Mouse (Mus musculus): ENCODE results near the gene Rpp25. TPM values are rescaled to one million over a fixed set of nuclear protein-coding genes. Genes with fewer than 3 reads are reported as not detected.

Rpp25 gene
- polyA plus RNA-seq, 1 experiment from 2014 or later: 15.2 TPM

DNA sequence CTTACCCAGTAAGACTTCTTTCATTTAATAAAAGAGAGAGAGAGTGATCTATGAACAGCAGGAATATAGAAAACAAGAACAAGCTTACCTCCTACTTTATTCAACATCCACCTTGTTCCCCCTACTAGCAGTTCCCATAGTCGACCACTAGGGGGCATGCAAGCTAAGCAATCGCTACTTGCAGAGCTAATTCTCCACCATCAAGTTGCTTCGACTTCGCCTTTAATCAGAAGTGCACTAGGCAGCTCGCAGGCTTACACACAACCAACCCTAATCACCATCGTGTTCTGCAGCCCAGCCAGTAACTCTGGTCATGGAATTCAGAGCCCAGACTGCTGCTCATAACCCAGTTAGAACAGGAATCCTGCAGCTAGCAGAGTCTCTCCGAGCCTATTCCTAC, 18.1 kb upstream of the Rpp25 start:
- no peak overlapping the region for H3K4me2 ChIP-seq (ENCODE audit: low read length)
- H3K36me3 ChIP-seq (ENCODE audit: control insufficient read depth, insufficient read depth, low read length): no peaks in the 10 kb centered on the region
- H3K27ac ChIP-seq (replicated peaks in 1 of 2; ENCODE audit: control insufficient read depth in 1 of 2, insufficient read depth in 1 of 2, low read depth in 2 of 2, low read length in 2 of 2): no peak overlapping the region
- 0 out of 2 replicates have a peak, but pooled peaks cover 4% of the 10 kb centered on the region for H3K9me3 ChIP-seq (ENCODE audit: control insufficient read depth, low read length)
- no peak overlapping the region for H3K4me3 ChIP-seq (ENCODE audit: control insufficient read depth in 1 of 2, insufficient read depth in 1 of 2, low read depth in 1 of 2, low read length in 2 of 2)
- no peak; the same call in 1 of the 2 replicates for ATAC-seq (ENCODE audit: insufficient number of reproducible peaks, insufficient read depth, low FRiP score, low read depth)
- no peaks in the 10 kb centered on the region for H3K27me3 ChIP-seq (ENCODE audit: control insufficient read depth, insufficient read depth, low read length)
- peaks cover 2 to 3% of the 10 kb centered on the region in 2 experiments; a peak in 2 of 4 replicates for H3K4me1 ChIP-seq (ENCODE audit: control insufficient read depth in 2 of 2, insufficient read depth in 2 of 2, low read length in 2 of 2)
- 13% methylated on average over 7 of the region's 7 CpGs for WGBS
- H3K9ac ChIP-seq (ENCODE audit: low read length): no peak overlapping the region

DNA sequence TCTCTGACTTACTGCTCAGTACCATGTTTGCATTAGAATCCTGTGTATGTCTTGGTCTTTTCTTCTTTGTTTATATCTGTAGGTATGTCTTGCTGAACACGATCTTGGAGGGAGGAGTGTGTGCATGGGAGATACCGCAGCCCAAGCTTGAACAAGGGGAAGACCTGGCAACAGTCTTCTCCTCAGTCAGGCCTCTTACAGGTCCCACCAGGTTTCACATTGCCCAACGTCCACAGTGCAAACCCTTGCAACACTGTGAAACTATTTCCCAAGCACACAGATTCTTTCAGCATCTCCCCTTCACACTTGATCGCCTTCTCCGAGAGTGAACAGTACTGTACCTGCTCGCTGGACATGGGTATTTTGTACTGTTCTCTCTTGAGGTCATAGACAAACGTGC, 16.0 kb upstream of the Rpp25 start:
- H3K4me3 ChIP-seq (ENCODE audit: control insufficient read depth in 1 of 2, insufficient read depth in 1 of 2, low read depth in 1 of 2, low read length in 2 of 2): no peak overlapping the region
- no peak for ATAC-seq (ENCODE audit: insufficient number of reproducible peaks, insufficient read depth, low FRiP score, low read depth)
- H3K27me3 ChIP-seq (ENCODE audit: control insufficient read depth, insufficient read depth, low read length): no peaks in the 10 kb centered on the region
- 67% methylated on average over 7 of the region's 7 CpGs for WGBS
- H3K36me3 ChIP-seq (ENCODE audit: control insufficient read depth, insufficient read depth, low read length): no peaks in the 10 kb centered on the region
- no peak overlapping the region for H3K27ac ChIP-seq (replicated peaks in 1 of 2; ENCODE audit: control insufficient read depth in 1 of 2, insufficient read depth in 1 of 2, low read depth in 2 of 2, low read length in 2 of 2)
- H3K9me3 ChIP-seq (ENCODE audit: control insufficient read depth, low read length): 0 out of 2 replicates have a peak, but pooled peaks cover 4% of the 10 kb centered on the region
- peaks cover 2 to 3% of the 10 kb centered on the region in 2 experiments; a peak in 2 of 4 replicates for H3K4me1 ChIP-seq (ENCODE audit: control insufficient read depth in 2 of 2, insufficient read depth in 2 of 2, low read length in 2 of 2)
- H3K4me2 ChIP-seq (ENCODE audit: low read length): no peak overlapping the region
- H3K9ac ChIP-seq (ENCODE audit: low read length): no peak overlapping the region

GRCm38 (mm10) chr9:57493532-57493931, 10.3 kb upstream of the Rpp25 start:
- no peak for ATAC-seq (ENCODE audit: insufficient number of reproducible peaks, insufficient read depth, low FRiP score, low read depth)
- 61% methylated on average over 2 of the region's 2 CpGs for WGBS
- no peaks in the 10 kb centered on the region for H3K4me1 ChIP-seq (ENCODE audit: control insufficient read depth in 2 of 2, insufficient read depth in 2 of 2, low read length in 2 of 2)
- H3K9ac ChIP-seq (ENCODE audit: low read length): no peak overlapping the region
- H3K36me3 ChIP-seq (ENCODE audit: control insufficient read depth, insufficient read depth, low read length): no peaks in the 10 kb centered on the region
- H3K4me3 ChIP-seq (ENCODE audit: control insufficient read depth in 1 of 2, insufficient read depth in 1 of 2, low read depth in 1 of 2, low read length in 2 of 2): no peak overlapping the region
- H3K27me3 ChIP-seq (ENCODE audit: control insufficient read depth, insufficient read depth, low read length): no peaks in the 10 kb centered on the region
- no peak overlapping the region for H3K27ac ChIP-seq (replicated peaks in 1 of 2; ENCODE audit: control insufficient read depth in 1 of 2, insufficient read depth in 1 of 2, low read depth in 2 of 2, low read length in 2 of 2)
- 0 out of 2 replicates have a peak, but pooled peaks cover 4% of the 10 kb centered on the region for H3K9me3 ChIP-seq (ENCODE audit: control insufficient read depth, low read length)
- no peak overlapping the region for H3K4me2 ChIP-seq (ENCODE audit: low read length)

- Histone ChIP-seq H3K4me3 (ENCODE audit: control insufficient read depth in 1 of 2, insufficient read depth in 1 of 2, low read depth in 1 of 2, low read length in 2 of 2) (no peak overlapping the region), H3K9me3 (ENCODE audit: control insufficient read depth, low read length) (0 out of 2 replicates have a peak, but pooled peaks cover 4% of the 10 kb centered on the region), H3K9ac (ENCODE audit: low read length) (no peak overlapping the region), H3K4me2 (ENCODE audit: low read length) (no peak overlapping the region), H3K27ac (replicated peaks in 1 of 2; ENCODE audit: control insufficient read depth in 1 of 2, insufficient read depth in 1 of 2, low read depth in 2 of 2, low read length in 2 of 2) (no peak overlapping the region), H3K36me3 (ENCODE audit: control insufficient read depth, insufficient read depth, low read length) (no peaks in the 10 kb centered on the region), H3K27me3 (ENCODE audit: control insufficient read depth, insufficient read depth, low read length) (peaks cover 6% of the 10 kb centered on the region), H3K4me1 (ENCODE audit: control insufficient read depth in 2 of 2, insufficient read depth in 2 of 2, low read length in 2 of 2) (no peaks in the 10 kb centered on the region)
- ATAC-seq (ENCODE audit: insufficient number of reproducible peaks, insufficient read depth, low FRiP score, low read depth): no peak
Observed at GRCm38 (mm10) chr9:57494970-57495369, 8.9 kb upstream of the Rpp25 start.

- Histone ChIP-seq H3K9ac (ENCODE audit: low read length) (no peak overlapping the region), H3K4me1 (ENCODE audit: control insufficient read depth in 2 of 2, insufficient read depth in 2 of 2, low read length in 2 of 2) (peaks cover 2 to 8% of the 10 kb centered on the region in 2 experiments; a peak in 3 of 4 replicates), H3K27me3 (ENCODE audit: control insufficient read depth, insufficient read depth, low read length) (peaks cover 29% of the 10 kb centered on the region), H3K27ac (replicated peaks in 1 of 2; ENCODE audit: control insufficient read depth in 1 of 2, insufficient read depth in 1 of 2, low read depth in 2 of 2, low read length in 2 of 2) (no peak overlapping the region), H3K4me2 (ENCODE audit: low read length) (no peak overlapping the region), H3K9me3 (ENCODE audit: control insufficient read depth, low read length) (no peaks in the 10 kb centered on the region), H3K4me3 (ENCODE audit: control insufficient read depth in 1 of 2, insufficient read depth in 1 of 2, low read depth in 1 of 2, low read length in 2 of 2) (no peak overlapping the region), H3K36me3 (ENCODE audit: control insufficient read depth, insufficient read depth, low read length) (no peaks in the 10 kb centered on the region)
- ATAC-seq (ENCODE audit: insufficient number of reproducible peaks, insufficient read depth, low FRiP score, low read depth): no peak
- 55% methylated on average over 5 of the region's 5 CpGs for WGBS
Observed at GRCm38 (mm10) chr9:57497236-57497635, 6.6 kb upstream of the Rpp25 start.

DNA sequence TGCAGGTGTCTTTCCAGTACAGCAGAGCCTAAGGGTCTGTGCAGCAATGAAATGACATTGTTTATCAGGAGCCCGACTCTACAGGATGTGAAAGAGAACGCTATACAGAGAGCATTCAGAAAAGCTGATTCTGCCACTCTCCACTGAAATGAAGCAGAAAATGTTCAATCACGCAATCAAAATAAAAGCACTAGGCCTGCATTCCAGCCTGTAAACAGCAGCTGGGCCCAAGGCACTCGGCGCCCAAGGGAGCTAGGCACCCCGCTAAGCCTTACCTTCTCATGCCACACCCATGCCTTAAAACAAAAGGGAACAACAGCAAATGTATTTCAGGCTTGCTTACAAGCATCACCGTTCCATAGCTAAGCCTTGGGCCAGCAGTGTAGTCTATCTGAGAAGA, 5.3 kb upstream of the Rpp25 start:
- no peak for ATAC-seq (ENCODE audit: insufficient number of reproducible peaks, insufficient read depth, low FRiP score, low read depth)
- no peak overlapping the region for H3K9ac ChIP-seq (ENCODE audit: low read length)
- no peaks in the 10 kb centered on the region for H3K9me3 ChIP-seq (ENCODE audit: control insufficient read depth, low read length)
- peaks cover 11 to 20% of the 10 kb centered on the region in 2 experiments for H3K4me1 ChIP-seq (ENCODE audit: control insufficient read depth in 2 of 2, insufficient read depth in 2 of 2, low read length in 2 of 2)
- WGBS: 60% methylated on average over 7 of the region's 7 CpGs
- no peaks in the 10 kb centered on the region for H3K36me3 ChIP-seq (ENCODE audit: control insufficient read depth, insufficient read depth, low read length)
- H3K27ac ChIP-seq (replicated peaks in 1 of 2; ENCODE audit: control insufficient read depth in 1 of 2, insufficient read depth in 1 of 2, low read depth in 2 of 2, low read length in 2 of 2): no peak overlapping the region
- H3K4me2 ChIP-seq (ENCODE audit: low read length): no peak overlapping the region
- no peak overlapping the region for H3K4me3 ChIP-seq (ENCODE audit: control insufficient read depth in 1 of 2, insufficient read depth in 1 of 2, low read depth in 1 of 2, low read length in 2 of 2)
- peaks cover 42% of the 10 kb centered on the region for H3K27me3 ChIP-seq (ENCODE audit: control insufficient read depth, insufficient read depth, low read length)

GRCm38 (mm10) chr9:57501452-57501851, 2.4 kb upstream of the Rpp25 start:
- no peak for ATAC-seq (ENCODE audit: insufficient number of reproducible peaks, insufficient read depth, low FRiP score, low read depth)
- H3K36me3 ChIP-seq (ENCODE audit: control insufficient read depth, insufficient read depth, low read length): no peaks in the 10 kb centered on the region
- H3K4me1 ChIP-seq (ENCODE audit: control insufficient read depth in 2 of 2, insufficient read depth in 2 of 2, low read length in 2 of 2): peaks cover 29 to 49% of the 10 kb centered on the region in 2 experiments
- no peaks in the 10 kb centered on the region for H3K9me3 ChIP-seq (ENCODE audit: control insufficient read depth, low read length)
- peak overlapping the region; percentile 40 for H3K4me2 ChIP-seq (ENCODE audit: low read length)
- WGBS: 23% methylated on average over 13 of the region's 13 CpGs
- H3K4me3 ChIP-seq (ENCODE audit: control insufficient read depth in 1 of 2, insufficient read depth in 1 of 2, low read depth in 1 of 2, low read length in 2 of 2): 0 out of 4 replicates have a peak overlapping the region, but pooled peaks of 1 of the 2 experiments have one; percentile 18
- peak overlapping the region; percentile 16; the same call in 1 of the 2 replicates for H3K9ac ChIP-seq (ENCODE audit: low read length)
- H3K27ac ChIP-seq (replicated peaks in 1 of 2; ENCODE audit: control insufficient read depth in 1 of 2, insufficient read depth in 1 of 2, low read depth in 2 of 2, low read length in 2 of 2): no peak overlapping the region
- H3K27me3 ChIP-seq (ENCODE audit: control insufficient read depth, insufficient read depth, low read length): peaks cover 52% of the 10 kb centered on the region

DNA sequence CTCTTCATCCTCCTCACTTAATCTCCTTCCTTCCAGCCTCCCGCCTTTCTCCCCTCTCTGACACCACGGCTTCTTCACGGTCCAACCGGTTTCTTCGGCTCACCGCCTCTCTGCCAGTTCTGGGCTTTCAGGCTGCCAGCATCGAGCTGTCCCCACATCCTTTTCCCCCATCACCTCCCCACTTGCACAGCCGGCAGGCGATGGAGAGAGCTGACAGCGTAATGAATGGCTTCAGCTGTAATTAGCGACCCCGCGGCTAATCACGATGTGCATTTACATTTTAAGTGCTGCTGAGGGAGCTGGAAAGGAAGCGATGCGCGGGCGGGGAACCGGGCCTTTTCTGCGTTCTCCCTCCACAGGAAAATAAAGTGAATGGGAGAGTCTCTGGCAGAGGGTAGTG, 2.0 kb upstream of the Rpp25 start:
- Histone ChIP-seq H3K4me1 (ENCODE audit: control insufficient read depth in 2 of 2, insufficient read depth in 2 of 2, low read length in 2 of 2) (peaks cover 29 to 49% of the 10 kb centered on the region in 2 experiments), H3K4me3 (ENCODE audit: control insufficient read depth in 1 of 2, insufficient read depth in 1 of 2, low read depth in 1 of 2, low read length in 2 of 2) (peak overlapping the region in 1 of 2 experiments; percentile 18; a peak in 2 of 4 replicates), H3K9ac (ENCODE audit: low read length) (peak overlapping the region; percentile 16; the same call in 1 of the 2 replicates), H3K9me3 (ENCODE audit: control insufficient read depth, low read length) (no peaks in the 10 kb centered on the region), H3K27ac (replicated peaks in 1 of 2; ENCODE audit: control insufficient read depth in 1 of 2, insufficient read depth in 1 of 2, low read depth in 2 of 2, low read length in 2 of 2) (no peak overlapping the region), H3K36me3 (ENCODE audit: control insufficient read depth, insufficient read depth, low read length) (no peaks in the 10 kb centered on the region), H3K27me3 (ENCODE audit: control insufficient read depth, insufficient read depth, low read length) (peaks cover 52% of the 10 kb centered on the region), H3K4me2 (ENCODE audit: low read length) (peak overlapping the region; percentile 40)
- ATAC-seq (ENCODE audit: insufficient number of reproducible peaks, insufficient read depth, low FRiP score, low read depth): no peak
- WGBS: 13% methylated on average over 20 of the region's 20 CpGs
